Mouse (Mus musculus) brain, embryonic 14.5 days (tissue): ENCODE measurements around the gene Faf1.
A peak's percentile ranks its signal among the peaks of the same experiment; 100 is the strongest.

Experiments
- CTCF ChIP-seq: fragments of 200-500 bp; IDR thresholded peaks from 2 replicates; pipeline ENCODE4 v1.5.1; 2012; ENCODE audit warnings: inconsistent platforms, mild to moderate bottlenecking, moderate library complexity, borderline replicate concordance; ENCODE audit not compliant: insufficient read depth, insufficient read length; ENCODE audit errors: extremely low read depth
- POLR2A ChIP-seq: fragments of 200-500 bp; IDR thresholded peaks from 2 replicates; pipeline ENCODE4 v1.6.1; 2012; ENCODE audit warnings: mild to moderate bottlenecking, inconsistent platforms, borderline replicate concordance; ENCODE audit not compliant: poor library complexity, insufficient read depth, insufficient read length, severe bottlenecking; ENCODE audit errors: extremely low read depth

DNA sequence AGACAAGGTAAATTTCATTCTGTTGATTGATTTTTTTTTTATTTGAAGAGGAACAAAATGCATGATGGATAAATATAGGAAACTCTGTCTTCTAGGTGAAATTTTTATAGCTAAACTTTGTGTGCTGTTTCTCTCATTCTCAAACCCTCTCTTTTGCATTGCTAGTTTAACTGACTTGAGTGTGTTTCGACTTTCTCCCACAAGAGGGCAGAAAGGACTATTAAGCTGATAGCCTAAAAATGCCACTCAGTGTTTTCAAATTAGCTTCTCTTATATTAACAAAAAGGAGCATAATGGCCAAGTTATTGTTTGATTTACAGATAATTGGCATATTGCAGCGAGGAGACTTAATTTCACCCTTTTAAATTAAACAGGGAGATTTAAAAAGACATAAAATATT is 82.6 kb downstream of the Faf1 start:
- TF ChIP-seq CTCF: peak; percentile 35; the same call in 1 of the 2 replicates
- no peak for TF ChIP-seq POLR2A
